Mouse (Mus musculus): Measurements from ENCODE around the gene Cd300ld2. TPM values are rescaled to one million over a fixed set of nuclear protein-coding genes. Genes with fewer than 3 reads are reported as not detected.
A peak's percentile ranks its signal among the peaks of the same experiment; 100 is the strongest.
"Not testable (repeated sequence)": the region's sequence is repeated elsewhere in the genome, so short reads cannot be mapped to it uniquely, and the experiment has no call there.

The Cd300ld2 gene
- polyA plus RNA-seq (2012; ENCODE audit: insufficient read depth, insufficient read length, missing spikeins): not detected in 2 replicates

- H3K27ac ChIP-seq (replicated peaks; ENCODE audit: low read depth, low read length); H3K4me3 ChIP-seq (ENCODE audit: insufficient read depth, low read depth, low read length): not testable (repeated sequence)
Measured at GRCm38 (mm10) chr11:115016093-115016492, at the start of gene Cd300ld2. TSS of gene Cd300ld2 (minus strand) at chr11:115016193.

DNA sequence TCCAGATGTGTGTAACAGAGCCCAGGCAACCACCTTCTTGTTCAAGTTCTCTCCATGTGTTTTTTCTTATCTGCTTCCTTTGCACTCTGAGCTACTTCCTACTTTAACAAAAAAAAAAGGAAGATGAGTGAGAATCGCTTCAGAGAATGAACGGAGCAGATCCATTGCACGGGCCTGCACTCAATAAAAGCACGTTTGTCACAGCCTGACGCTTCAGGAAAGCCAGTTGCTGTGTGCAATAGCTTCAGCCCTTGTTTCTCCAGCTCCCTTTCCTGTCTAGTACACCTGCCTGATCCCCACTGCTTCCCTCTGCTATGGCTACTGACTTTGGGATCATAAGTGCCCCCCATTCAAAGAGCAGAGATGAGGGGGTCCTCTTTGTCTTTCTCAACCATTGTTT is 46.1 kb upstream of the Cd300ld2 start, which contains the start of gene Cd300e:
Cd300e (minus strand) TSS at position 101 of the 400 bp plus-strand sequence.
- Histone ChIP-seq H3K4me1 (ENCODE audit: control insufficient read depth, insufficient read depth, insufficient read length, low read length) (no peaks in the 10 kb centered on the region), H3K27ac (replicated peaks; ENCODE audit: low read depth, low read length) (no peak within 1 kb of the TSS), H3K4me3 (ENCODE audit: insufficient read depth, low read depth, low read length) (no peak within 1 kb of the TSS)

More at GRCm38 (mm10) chr11:115016093-115016492, at the start of gene Cd300ld2:
- not testable (repeated sequence) for H3K4me1 ChIP-seq (ENCODE audit: control insufficient read depth, insufficient read depth, insufficient read length, low read length)

DNA sequence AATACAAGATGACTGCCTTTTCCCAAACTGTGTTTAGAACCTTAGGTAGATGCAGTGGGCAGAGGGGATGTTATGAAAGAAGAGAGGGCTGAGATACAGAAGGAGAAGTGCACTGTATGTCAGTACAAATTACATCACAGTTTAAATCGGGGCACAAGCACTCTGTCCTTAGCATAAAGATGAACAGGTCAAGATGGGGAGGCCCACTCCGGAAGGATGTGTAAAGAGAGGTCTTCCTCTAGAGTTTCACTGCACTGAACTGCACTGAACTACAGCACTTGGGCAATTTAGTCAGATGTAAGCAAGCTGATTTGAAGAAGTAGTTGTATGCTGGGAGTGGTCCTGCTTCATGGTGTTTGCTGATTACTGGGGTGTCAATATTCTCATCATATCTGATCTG is 43.8 kb upstream of the Cd300ld2 start:
- H3K27ac ChIP-seq (replicated peaks; ENCODE audit: low read depth, low read length): no peak overlapping the region
- no peak overlapping the region for H3K4me3 ChIP-seq (ENCODE audit: insufficient read depth, low read depth, low read length)
- no peaks in the 10 kb centered on the region for H3K4me1 ChIP-seq (ENCODE audit: control insufficient read depth, insufficient read depth, insufficient read length, low read length)

- Histone ChIP-seq H3K4me1 (ENCODE audit: control insufficient read depth, insufficient read depth, insufficient read length, low read length) (no peaks in the 10 kb centered on the region), H3K27ac (replicated peaks; ENCODE audit: low read depth, low read length) (no peak overlapping the region), H3K4me3 (ENCODE audit: insufficient read depth, low read depth, low read length) (no peak overlapping the region)
Measured at GRCm38 (mm10) chr11:115058701-115059100, 42.7 kb upstream of the Cd300ld2 start.

DNA sequence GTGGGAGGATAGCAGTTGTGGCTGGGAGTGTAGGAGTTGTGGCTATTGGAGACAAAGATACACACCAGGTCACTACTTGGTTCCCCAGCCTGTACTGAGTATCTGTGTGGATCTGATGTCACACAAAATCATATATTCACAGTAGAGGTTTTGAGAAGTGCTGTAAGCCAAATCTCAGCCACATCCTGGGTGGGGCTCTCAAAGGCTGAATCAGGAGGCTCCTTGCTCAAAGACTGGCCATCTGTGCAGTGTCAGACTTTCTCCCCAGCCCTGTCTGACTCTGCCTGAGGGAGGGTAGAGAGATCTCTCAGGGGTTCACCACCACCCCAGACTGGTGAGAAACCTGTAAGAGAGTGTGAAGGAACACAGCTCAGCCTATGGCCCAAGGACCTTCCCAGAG is 38.5 kb upstream of the Cd300ld2 start:
- H3K4me3 ChIP-seq (ENCODE audit: insufficient read depth, low read depth, low read length): no peak overlapping the region
- no peak overlapping the region for H3K27ac ChIP-seq (replicated peaks; ENCODE audit: low read depth, low read length)
- H3K4me1 ChIP-seq (ENCODE audit: control insufficient read depth, insufficient read depth, insufficient read length, low read length): no peaks in the 10 kb centered on the region

GRCm38 (mm10) chr11:115052991-115053390 is 37.0 kb upstream of the Cd300ld2 start:
- Histone ChIP-seq H3K4me3 (ENCODE audit: insufficient read depth, low read depth, low read length) (no peak overlapping the region), H3K4me1 (ENCODE audit: control insufficient read depth, insufficient read depth, insufficient read length, low read length) (no peaks in the 10 kb centered on the region), H3K27ac (replicated peaks; ENCODE audit: low read depth, low read length) (no peak overlapping the region)

DNA sequence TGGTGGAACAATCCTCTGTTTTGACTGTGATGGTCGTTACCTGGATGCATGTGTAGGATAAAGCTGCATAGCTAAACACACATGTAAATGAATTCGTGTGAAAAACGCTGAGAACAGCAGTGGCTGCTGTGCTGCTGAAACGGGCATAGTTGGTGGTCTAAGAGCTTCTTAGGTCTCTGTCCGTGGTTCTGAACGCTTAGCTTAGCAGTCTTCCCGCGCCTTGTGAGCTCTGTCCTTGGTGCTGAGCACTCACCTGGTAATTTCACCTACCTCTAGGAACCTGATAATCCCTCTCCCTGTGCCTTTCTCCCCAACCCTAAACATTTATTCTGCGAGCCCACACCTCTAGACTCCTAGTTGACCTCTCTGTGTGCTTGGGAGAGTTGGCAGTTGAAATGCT is 36.2 kb upstream of the Cd300ld2 start:
- H3K27ac ChIP-seq (replicated peaks; ENCODE audit: low read depth, low read length): no peak overlapping the region
- no peaks in the 10 kb centered on the region for H3K4me1 ChIP-seq (ENCODE audit: control insufficient read depth, insufficient read depth, insufficient read length, low read length)
- no peak overlapping the region for H3K4me3 ChIP-seq (ENCODE audit: insufficient read depth, low read depth, low read length)

- no peak overlapping the region for H3K27ac ChIP-seq (replicated peaks; ENCODE audit: low read depth, low read length)
- no peak overlapping the region for H3K4me3 ChIP-seq (ENCODE audit: insufficient read depth, low read depth, low read length)
- no peaks in the 10 kb centered on the region for H3K4me1 ChIP-seq (ENCODE audit: control insufficient read depth, insufficient read depth, insufficient read length, low read length)
Measured at GRCm38 (mm10) chr11:115049282-115049895, 33.4 kb upstream of the Cd300ld2 start.

DNA sequence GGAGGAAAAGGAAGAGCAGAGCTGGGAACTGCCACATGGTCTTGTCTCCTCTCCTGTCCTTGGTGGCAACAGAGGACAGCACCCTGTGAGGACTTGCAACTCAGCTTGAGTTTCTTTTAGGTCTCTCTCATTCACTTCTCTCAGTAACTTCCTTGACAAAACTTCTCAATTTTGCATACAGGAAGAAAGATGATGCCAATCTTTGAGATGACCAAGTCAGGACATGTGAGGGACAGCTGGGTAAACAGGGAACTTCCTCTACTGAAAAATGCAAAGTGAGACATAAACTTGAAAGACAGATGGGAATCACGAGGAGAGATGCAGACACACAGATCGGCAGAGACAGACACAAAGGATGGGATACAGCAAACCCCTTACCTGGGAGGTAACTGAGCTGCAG is 32.3 kb upstream of the Cd300ld2 start, which contains the start of gene Cd300ld3:
Cd300ld3 (minus strand) TSS at position 151 of the 400 bp plus-strand sequence.
- Histone ChIP-seq H3K4me1 (ENCODE audit: control insufficient read depth, insufficient read depth, insufficient read length, low read length) (no peaks in the 10 kb centered on the region), H3K4me3 (ENCODE audit: insufficient read depth, low read depth, low read length) (peak within 1 kb of the TSS; percentile 28), H3K27ac (replicated peaks; ENCODE audit: low read depth, low read length) (peak within 1 kb of the TSS; percentile 77)

GRCm38 (mm10) chr11:115037669-115038068 is 21.7 kb upstream of the Cd300ld2 start, which contains the start of gene Cd300ld5:
TSS of gene Cd300ld5 (minus strand) at chr11:115037769.
- H3K4me3 ChIP-seq (ENCODE audit: insufficient read depth, low read depth, low read length); H3K27ac ChIP-seq (replicated peaks; ENCODE audit: low read depth, low read length); H3K4me1 ChIP-seq (ENCODE audit: control insufficient read depth, insufficient read depth, insufficient read length, low read length): not testable (repeated sequence)

DNA sequence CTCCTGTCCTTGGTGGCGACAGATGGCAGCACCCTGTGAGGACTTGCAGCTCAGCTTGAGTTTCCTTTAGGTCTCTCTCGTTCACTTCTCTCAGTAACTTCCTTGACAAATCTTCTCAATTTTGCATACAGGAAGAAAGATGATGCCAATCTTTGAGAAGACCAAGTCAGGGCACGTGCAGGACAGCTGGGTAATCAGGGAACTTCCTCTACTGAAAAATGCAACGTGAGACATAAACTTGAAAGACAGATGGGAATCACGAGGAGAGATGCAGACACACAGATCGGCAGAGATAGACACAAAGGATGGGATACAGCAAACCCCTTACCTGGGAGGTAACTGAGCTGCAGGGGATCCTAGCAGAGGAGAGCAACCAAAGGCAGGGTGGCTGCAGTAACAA is 10.9 kb upstream of the Cd300ld2 start, which contains the start of gene Cd300ld4:
Cd300ld4 (minus strand) TSS at position 101 of the 400 bp plus-strand sequence.
- H3K4me1 ChIP-seq (ENCODE audit: control insufficient read depth, insufficient read depth, insufficient read length, low read length); H3K4me3 ChIP-seq (ENCODE audit: insufficient read depth, low read depth, low read length); H3K27ac ChIP-seq (replicated peaks; ENCODE audit: low read depth, low read length): not testable (repeated sequence)

DNA sequence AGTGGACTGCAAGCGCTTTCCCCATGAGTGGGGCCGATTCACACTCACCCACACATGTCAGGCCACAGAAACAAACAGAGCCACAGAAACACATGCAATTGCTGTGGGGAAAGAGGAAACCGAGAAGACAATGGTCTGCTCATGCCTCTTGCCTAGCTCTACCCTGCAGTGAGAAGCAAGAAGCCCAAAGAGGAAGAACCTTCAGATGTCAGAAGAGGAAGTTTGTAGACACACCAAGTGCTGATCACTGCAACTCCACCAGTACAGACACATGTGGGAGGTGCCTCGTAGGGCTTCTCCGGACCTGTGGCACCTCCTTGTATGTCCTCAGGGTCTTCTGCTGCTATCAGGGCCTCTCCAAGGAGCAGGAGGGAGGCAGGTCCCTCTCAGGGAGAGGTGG is 11.9 kb downstream of the Cd300ld2 start:
- H3K4me1 ChIP-seq (ENCODE audit: control insufficient read depth, insufficient read depth, insufficient read length, low read length): no peaks in the 10 kb centered on the region
- no peak overlapping the region for H3K4me3 ChIP-seq (ENCODE audit: insufficient read depth, low read depth, low read length)
- peak overlapping the region; percentile 91 for H3K27ac ChIP-seq (replicated peaks; ENCODE audit: low read depth, low read length)

DNA sequence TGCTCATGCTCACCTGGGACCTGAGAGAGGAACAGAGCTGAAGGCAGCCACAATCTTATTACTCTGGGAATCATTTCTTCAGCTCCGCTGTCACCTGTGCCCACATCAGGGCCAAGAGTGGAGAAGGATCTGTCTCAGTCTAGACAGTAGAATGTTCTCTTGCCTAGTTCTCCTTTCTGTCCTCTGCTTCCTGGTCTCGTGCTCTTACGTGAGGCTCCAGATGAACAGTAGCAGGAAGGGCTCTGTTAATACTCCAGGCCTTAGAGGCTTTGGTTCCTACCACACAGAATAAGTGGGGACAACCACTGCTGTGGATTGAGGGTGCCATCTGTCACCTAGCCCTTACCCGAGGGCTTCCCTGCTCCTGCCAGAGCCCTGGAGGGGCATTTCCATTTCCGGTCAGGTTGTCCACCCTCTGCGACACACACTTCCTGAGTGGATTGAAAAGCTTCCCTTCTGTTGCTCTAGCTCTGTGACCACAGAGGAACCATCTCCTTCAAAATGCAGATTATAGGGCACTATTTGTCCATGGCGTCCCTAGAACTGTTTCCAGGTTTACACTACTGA is 14.4 kb downstream of the Cd300ld2 start, which contains the start of gene Cd300c2:
Cd300c2 (minus strand) TSS at position 407 of the 567 bp plus-strand sequence.
- H3K27ac ChIP-seq (replicated peaks; ENCODE audit: low read depth, low read length): peak within 1 kb of the TSS; percentile 77
- H3K4me1 ChIP-seq (ENCODE audit: control insufficient read depth, insufficient read depth, insufficient read length, low read length): no peaks in the 10 kb centered on the region
- no peak within 1 kb of the TSS for H3K4me3 ChIP-seq (ENCODE audit: insufficient read depth, low read depth, low read length)

DNA sequence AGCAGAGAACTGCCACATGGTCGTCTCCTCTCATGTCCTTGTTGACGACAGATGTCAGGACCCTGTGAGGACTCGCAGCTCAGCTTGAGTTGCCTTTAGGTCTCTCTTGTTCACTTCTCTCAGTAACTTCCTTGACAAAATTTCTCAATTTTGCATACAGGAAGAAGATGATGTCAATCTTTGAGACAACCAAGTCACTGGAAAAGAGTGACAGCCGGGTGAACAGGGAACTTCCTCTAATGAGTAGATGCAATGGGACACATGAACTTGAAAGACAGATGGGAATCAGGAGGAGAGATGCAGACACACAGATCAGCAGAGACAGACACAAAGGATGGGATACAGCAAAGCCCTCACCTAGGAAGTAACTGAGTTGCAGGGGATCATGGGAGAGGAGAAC is 26.2 kb downstream of the Cd300ld2 start, which contains the start of gene Cd300ld:
Cd300ld (minus strand) TSS at position 130 of the 400 bp plus-strand sequence.
- H3K4me3 ChIP-seq (ENCODE audit: insufficient read depth, low read depth, low read length): peak within 1 kb of the TSS; percentile 45
- H3K27ac ChIP-seq (replicated peaks; ENCODE audit: low read depth, low read length): peak within 1 kb of the TSS; percentile 86
- H3K4me1 ChIP-seq (ENCODE audit: control insufficient read depth, insufficient read depth, insufficient read length, low read length): no peaks in the 10 kb centered on the region

GRCm38 (mm10) chr11:114981866-114982265 is 34.1 kb downstream of the Cd300ld2 start:
- no peak overlapping the region for H3K4me3 ChIP-seq (ENCODE audit: insufficient read depth, low read depth, low read length)
- no peak overlapping the region for H3K27ac ChIP-seq (replicated peaks; ENCODE audit: low read depth, low read length)
- no peaks in the 10 kb centered on the region for H3K4me1 ChIP-seq (ENCODE audit: control insufficient read depth, insufficient read depth, insufficient read length, low read length)

GRCm38 (mm10) chr11:114972726-114973125 is 43.3 kb downstream of the Cd300ld2 start:
- Histone ChIP-seq H3K4me1 (ENCODE audit: control insufficient read depth, insufficient read depth, insufficient read length, low read length) (no peaks in the 10 kb centered on the region), H3K4me3 (ENCODE audit: insufficient read depth, low read depth, low read length) (no peak overlapping the region), H3K27ac (replicated peaks; ENCODE audit: low read depth, low read length) (no peak overlapping the region)
